Mouse (Mus musculus) inflammation-experienced regulatory T-cells, adult 16 weeks (primary cell): ENCODE measurements around the gene Tarm1. TPM values are rescaled to one million over a fixed set of nuclear protein-coding genes. Genes with fewer than 3 reads are reported as not detected.

Experiments
- polyA plus RNA-seq: library from polyadenylated mRNA; unstranded; fragments of 100-300 nt; shearing (Covaris generic); gene quantifications from one replicate; pipeline ENCODE4 v1.2.1, GENCODE M21; 2017

Tarm1 gene
- polyA plus RNA-seq = not detected

DNA sequence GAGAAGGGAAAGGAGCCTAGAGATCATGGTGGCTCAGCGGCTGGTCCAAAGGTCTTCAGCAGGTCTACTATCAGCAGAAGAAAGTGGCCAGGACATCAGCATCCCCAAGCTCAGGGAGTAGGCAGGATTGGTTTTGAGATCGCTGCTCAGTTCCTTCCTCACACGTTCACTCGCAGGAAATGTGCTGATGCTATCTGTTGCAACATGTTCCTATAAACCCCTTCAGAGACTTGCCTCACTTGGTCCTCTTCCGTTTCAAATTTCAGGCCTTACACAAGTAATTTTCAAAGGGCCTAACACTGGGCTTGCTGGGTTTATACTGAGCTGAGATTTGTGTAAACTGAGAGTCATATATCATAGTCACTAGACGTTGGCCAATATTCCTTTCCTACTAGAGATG, at the start of gene Tarm1:
Gene Tarm1 (minus strand): TSS at position 186 of the 400 bp plus-strand sequence.

Other genes with a start within 250 kb of the Tarm1 start
- 12.0 TPM for gene Myadm, start 213.5 kb downstream of the Tarm1 start, polyA plus RNA-seq
- 0.24 TPM for gene Prkcg, start 213.4 kb downstream of the Tarm1 start, polyA plus RNA-seq
- not detected for gene Cacng7, start 169.7 kb downstream of the Tarm1 start, polyA plus RNA-seq
- gene Cacng8, start 111.9 kb downstream of the Tarm1 start, polyA plus RNA-seq = not detected
- not detected for gene Cacng6, start 78.4 kb downstream of the Tarm1 start, polyA plus RNA-seq
- not detected for gene Oscar, start 113.5 kb upstream of the Tarm1 start, polyA plus RNA-seq
- 501 TPM for gene Ndufa3, start 114.7 kb upstream of the Tarm1 start, polyA plus RNA-seq
- gene Tfpt, start 127.3 kb upstream of the Tarm1 start, polyA plus RNA-seq = 51.7 TPM
- gene Prpf31, start 127.4 kb upstream of the Tarm1 start, polyA plus RNA-seq = 96.5 TPM
- gene Cnot3, start 142.6 kb upstream of the Tarm1 start, polyA plus RNA-seq = 110 TPM
- 29.2 TPM for gene Leng1, start 163.2 kb upstream of the Tarm1 start, polyA plus RNA-seq
- gene Tmc4, start 174.9 kb upstream of the Tarm1 start, polyA plus RNA-seq = 4.6 TPM
- 20.6 TPM for gene Tsen34, start 190.2 kb upstream of the Tarm1 start, polyA plus RNA-seq
- 79.1 TPM for gene Mboat7, start 190.9 kb upstream of the Tarm1 start, polyA plus RNA-seq
- 1,712 TPM for gene Rps9, start 201.4 kb upstream of the Tarm1 start, polyA plus RNA-seq
- gene Pirb, start 217.8 kb upstream of the Tarm1 start, polyA plus RNA-seq = 1.7 TPM